Mouse (Mus musculus) liver, embryonic 14 days (tissue): ENCODE data around the gene Tigit. TPM values are rescaled to one million over a fixed set of nuclear protein-coding genes. Genes with fewer than 3 reads are reported as not detected.

Experiments
- polyA plus RNA-seq: library from polyadenylated mRNA; depleted of rRNA; stranded (reverse); fragments of >200 nt; gene quantifications from 2 replicates; pipeline ENCODE4 v1.2.3, GENCODE M21; 2012; rRNA removed

Tigit gene
- polyA plus RNA-seq = not detected in 2 replicates

GRCm38 (mm10) chr16:43663978-43664579 is at the start of gene Tigit:
Gene Tigit (minus strand): TSS chr16:43664146.

Other genes starting within 250 kb of the Tigit start
- not detected in 2 replicates for gene Drd3, start 89.9 kb upstream of the Tigit start, polyA plus RNA-seq
- gene Ccdc191, start 225.7 kb upstream of the Tigit start, polyA plus RNA-seq = 1.4 and 3.1 TPM in 2 replicates